ENCODE assay signal across 12 mouse cellular contexts in genomic region chr11:81923096-81923495, GRCm38 (mm10). TPM values are rescaled to one million over a fixed set of nuclear protein-coding genes. Genes with fewer than 3 reads are reported as not detected.
"Had no signal": no experiment of that assay in that cellular context is flagged by ENCODE, and none has a peak within 500 bp of the region (broad histone marks: within the 10 kb centered on the region; RNA-seq: fewer than 3 reads in every experiment).

No protein-coding gene starts in this region.

- H3K4me3 ChIP-seq: layer of hippocampus, adult 2 months; liver, embryonic 13.5 days; midbrain, embryonic 12.5 days had no signal

- H3K27me3 ChIP-seq: liver, embryonic 13.5 days; midbrain, embryonic 12.5 days had no signal

- H3K36me3 ChIP-seq: liver, embryonic 13.5 days; midbrain, embryonic 12.5 days had no signal

- ATAC-seq: midbrain, embryonic 16.5 days had no signal

- DNase-seq: kidney, adult 2 months; kidney, postnatal 25 days; layer of hippocampus, adult 9-11 months; liver, embryonic 13.5 days; lung, adult 2 months had no signal

- H3K4me2 ChIP-seq: liver, embryonic 13.5 days; midbrain, embryonic 12.5 days had no signal

- H3K4me1 ChIP-seq: liver, embryonic 13.5 days had no signal

- H3K27ac ChIP-seq: kidney, postnatal 0 days; layer of hippocampus, adult 2 months; liver, embryonic 13.5 days; macrophage; midbrain, embryonic 12.5 days had no signal

- H3K9ac ChIP-seq: liver, embryonic 13.5 days; midbrain, embryonic 12.5 days had no signal

- H3K9me3 ChIP-seq: liver, embryonic 13.5 days; midbrain, embryonic 12.5 days had no signal

RNA-seq across cellular contexts. Expression of gene Asic2, which starts 45.2 kb away (rescaled TPM):
- polyA plus RNA-seq: liver, adult 2 months; liver, embryonic 13.5 days; liver, embryonic 16.5 days; macrophage had no signal
